Mouse (Mus musculus) subcutaneous adipose tissue, adult 2 months (tissue): Measurements from ENCODE around the gene Sema3d. TPM values are rescaled to one million over a fixed set of nuclear protein-coding genes. Genes with fewer than 3 reads are reported as not detected.

Experiments used
- polyA plus RNA-seq: library from polyadenylated mRNA; depleted of rRNA; stranded (reverse); fragments of >200 nt; gene quantifications from 2 replicates; pipeline ENCODE4 v1.2.3, GENCODE M21; 2012; ENCODE audit warnings: low replicate concordance; rRNA removed

Gene Sema3d
- polyA plus RNA-seq, result 1.4 and 1.6 TPM in 2 replicates

GRCm38 (mm10) chr5:12383133-12383959 lies at the start of gene Sema3d:
Sema3d (plus strand) TSS chr5:12383385.

